Mouse (Mus musculus): ENCODE data around the gene Prm1.
A peak's percentile ranks its signal among the peaks of the same experiment; 100 is the strongest.
"Not testable (repeated sequence)": the region's sequence is repeated elsewhere in the genome, so short reads cannot be mapped to it uniquely, and the experiment has no call there.

Gene Prm1

DNA sequence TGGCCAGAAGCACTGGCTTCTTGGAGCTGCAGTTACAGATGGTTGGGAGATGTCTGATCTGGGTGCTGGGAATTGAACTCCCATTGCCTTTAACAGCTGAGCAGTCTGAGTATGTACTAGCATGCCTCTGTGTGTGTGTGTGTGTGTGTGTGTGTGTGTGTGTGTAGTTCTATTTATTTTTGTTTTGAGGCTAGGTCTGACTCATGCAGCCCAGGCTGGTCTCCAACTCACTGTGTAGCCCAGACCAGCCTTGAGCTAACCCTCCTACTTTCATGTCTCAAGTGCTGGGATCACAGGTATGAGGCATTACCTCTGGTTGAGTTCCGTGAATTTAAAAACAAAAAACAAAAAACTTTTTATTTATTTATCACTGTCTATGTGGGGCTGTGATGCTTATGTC is 18.9 kb upstream of the Prm1 start:
- DNase-seq (ENCODE audit: low spot score) = no peak

GRCm38 (mm10) chr16:10821387-10821786 is 15.7 kb upstream of the Prm1 start:
- no peak for DNase-seq (ENCODE audit: low spot score)

DNA sequence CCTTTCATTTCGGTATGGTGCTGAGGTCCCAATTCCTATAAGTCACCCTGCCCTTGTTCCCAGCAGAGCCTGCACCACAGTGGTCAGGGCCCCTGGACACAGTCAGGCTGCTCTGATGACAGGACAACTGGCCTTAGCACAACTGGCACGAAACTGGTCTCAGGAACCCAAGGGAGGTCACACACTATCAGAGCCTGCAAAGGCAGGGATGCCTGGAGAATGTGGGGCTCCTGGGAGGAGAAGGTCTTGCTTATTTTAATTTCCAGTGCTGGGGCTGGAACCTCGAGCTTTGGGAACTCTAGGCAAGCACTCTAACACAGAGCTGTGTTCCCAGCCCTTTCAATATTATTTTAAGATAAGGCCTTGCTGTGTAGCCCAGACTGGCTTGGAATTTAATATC is 14.3 kb upstream of the Prm1 start:
- no peak for DNase-seq (ENCODE audit: low spot score)

DNA sequence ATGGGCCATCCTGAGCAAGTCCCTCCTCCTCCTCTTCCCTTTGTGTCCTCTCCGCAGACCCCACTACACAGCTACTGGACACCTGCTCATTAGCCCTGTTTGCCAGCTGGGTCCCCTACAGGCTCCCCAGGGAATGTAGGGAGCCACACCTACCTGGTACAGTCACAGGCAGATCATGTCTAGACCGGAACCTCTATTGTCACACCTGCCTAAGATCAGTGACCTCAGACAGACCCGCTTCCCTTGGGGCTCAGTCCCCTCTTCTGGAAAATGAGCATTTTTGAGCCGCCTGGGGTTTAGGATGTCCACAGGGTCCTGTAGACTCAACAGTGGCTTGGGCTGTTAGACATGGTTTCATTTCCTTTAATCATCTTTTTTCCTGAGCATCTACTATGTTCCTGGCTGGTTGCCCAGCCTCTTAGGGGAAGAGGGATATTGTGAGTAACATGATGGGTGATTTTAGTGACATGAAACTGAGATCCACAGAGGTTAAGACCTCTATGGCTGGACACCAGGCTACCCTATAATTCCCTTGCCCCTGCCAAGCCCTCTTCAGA is 13.0 kb upstream of the Prm1 start:
- DNase-seq (ENCODE audit: low spot score) = no peak

GRCm38 (mm10) chr16:10814864-10815263 is 9.2 kb upstream of the Prm1 start:
- no peak for DNase-seq (ENCODE audit: low spot score)

- no peak for DNase-seq (ENCODE audit: low spot score)
These were observed 8.1 kb upstream of the Prm1 start for GRCm38 (mm10) chr16:10813726-10814125.

- no peak for DNase-seq (ENCODE audit: low spot score)
These were observed 7.3 kb upstream of the Prm1 start, which contains the start of gene Gm11172 for GRCm38 (mm10) chr16:10812865-10813371. Gene Gm11172 (plus strand): TSS chr16:10812915.

GRCm38 (mm10) chr16:10810376-10810775 is 4.7 kb upstream of the Prm1 start:
- DNase-seq (ENCODE audit: low spot score) = no peak

GRCm38 (mm10) chr16:10802420-10802819 is 3.2 kb downstream of the Prm1 start:
- DNase-seq (ENCODE audit: low spot score) = not testable (repeated sequence)

DNA sequence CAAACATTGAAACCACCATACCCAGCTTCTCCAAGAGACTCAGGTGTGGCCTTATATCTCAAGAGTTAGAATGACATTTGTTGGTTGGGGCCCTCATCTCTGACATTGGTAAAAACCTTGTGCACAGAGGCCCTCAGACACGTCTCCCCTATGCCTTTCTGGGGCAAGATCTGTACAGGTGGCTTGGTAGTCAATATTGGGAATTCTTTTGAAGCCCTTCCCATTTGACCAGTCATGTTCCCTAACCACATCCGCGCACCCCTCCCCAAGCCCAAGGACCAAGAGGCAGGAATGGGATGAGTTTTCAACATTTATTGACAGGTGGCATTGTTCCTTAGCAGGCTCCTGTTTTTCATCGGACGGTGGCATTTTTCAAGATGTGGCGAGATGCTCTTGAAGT is 9.6 kb downstream of the Prm1 start, which contains the start of gene Prm2:
TSS of gene Prm2 (minus strand) at position 101 of the 400 bp plus-strand sequence.
- no peak for DNase-seq (ENCODE audit: low spot score)

- DNase-seq (ENCODE audit: low spot score) = no peak
These were observed 14.9 kb downstream of the Prm1 start, which contains the start of gene Prm3 for GRCm38 (mm10) chr16:10790702-10791101. Gene Prm3 (minus strand): TSS chr16:10790914.

DNA sequence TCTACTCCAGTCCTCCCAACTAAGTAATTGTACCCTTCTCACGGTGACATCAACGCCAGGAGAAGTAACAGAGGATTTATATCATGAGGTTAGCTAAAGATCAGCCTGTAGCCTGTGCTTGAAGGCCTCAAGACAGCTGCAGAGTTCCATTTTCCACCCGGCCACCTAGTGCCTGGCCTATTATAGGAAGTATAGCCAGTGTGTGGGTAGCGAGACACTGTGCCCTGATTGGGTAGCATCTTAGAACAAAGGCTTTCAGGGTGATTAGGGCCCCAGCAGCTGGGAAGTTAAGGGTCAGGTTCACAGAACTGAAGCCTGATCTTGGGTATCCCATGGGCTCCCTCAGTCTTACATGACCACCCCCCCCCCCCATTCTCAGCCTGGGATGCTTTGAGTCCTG is 16.8 kb downstream of the Prm1 start:
- DNase-seq (ENCODE audit: low spot score) = no peak

- DNase-seq (ENCODE audit: low spot score) = no peak
These were observed 17.4 kb downstream of the Prm1 start, which contains the start of gene Tnp2 for GRCm38 (mm10) chr16:10788271-10788670. Gene Tnp2 (minus strand): TSS chr16:10788660.

DNA sequence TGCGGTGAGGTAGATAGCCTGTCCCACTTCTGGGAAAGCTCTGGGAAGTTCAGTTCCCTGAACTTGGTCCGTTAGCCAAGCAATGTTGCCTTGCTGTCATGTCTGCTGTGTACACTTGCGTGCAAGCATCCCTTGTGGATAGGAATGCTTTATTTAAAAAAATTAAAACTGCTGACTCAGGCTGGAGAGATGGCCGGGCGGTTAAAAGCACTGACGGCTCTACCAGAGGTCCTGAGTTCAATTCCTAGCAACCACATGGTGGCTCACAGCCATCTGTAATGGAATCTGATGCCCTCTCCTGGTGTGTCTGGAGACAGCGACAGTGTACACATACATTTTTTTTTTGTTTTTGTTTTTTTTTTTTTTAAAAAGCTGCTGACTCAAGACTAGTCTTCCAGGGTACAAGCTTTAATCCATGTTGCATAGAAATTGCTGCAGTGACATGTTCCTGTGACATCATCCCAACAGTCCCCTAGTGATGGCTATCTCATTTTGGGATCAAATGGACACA is 18.0 kb downstream of the Prm1 start:
- DNase-seq (ENCODE audit: low spot score) = no peak

- DNase-seq (ENCODE audit: low spot score) = no peak
These were observed 18.7 kb downstream of the Prm1 start for GRCm38 (mm10) chr16:10786782-10787547.

DNA sequence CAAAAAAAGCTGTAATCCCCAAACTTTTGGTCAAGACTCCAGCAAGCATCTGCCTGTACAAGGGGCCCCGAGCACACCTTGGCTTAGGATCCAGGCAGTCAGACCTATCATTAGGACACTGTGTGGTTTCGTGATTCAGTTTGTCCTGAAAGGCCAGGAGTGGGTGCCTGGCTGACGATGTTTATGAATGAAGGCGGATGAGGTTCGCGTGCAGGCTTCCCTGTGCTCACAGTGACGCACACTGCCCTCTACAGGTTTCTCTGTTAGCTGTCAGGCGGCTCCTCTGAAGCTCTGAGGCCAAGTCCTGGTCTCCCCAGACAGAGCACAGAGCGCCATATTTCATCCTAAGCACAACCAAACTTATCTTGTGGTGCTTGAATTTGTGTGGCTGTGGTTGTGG is 19.4 kb downstream of the Prm1 start:
- DNase-seq (ENCODE audit: low spot score) = peak; percentile 85

DNA sequence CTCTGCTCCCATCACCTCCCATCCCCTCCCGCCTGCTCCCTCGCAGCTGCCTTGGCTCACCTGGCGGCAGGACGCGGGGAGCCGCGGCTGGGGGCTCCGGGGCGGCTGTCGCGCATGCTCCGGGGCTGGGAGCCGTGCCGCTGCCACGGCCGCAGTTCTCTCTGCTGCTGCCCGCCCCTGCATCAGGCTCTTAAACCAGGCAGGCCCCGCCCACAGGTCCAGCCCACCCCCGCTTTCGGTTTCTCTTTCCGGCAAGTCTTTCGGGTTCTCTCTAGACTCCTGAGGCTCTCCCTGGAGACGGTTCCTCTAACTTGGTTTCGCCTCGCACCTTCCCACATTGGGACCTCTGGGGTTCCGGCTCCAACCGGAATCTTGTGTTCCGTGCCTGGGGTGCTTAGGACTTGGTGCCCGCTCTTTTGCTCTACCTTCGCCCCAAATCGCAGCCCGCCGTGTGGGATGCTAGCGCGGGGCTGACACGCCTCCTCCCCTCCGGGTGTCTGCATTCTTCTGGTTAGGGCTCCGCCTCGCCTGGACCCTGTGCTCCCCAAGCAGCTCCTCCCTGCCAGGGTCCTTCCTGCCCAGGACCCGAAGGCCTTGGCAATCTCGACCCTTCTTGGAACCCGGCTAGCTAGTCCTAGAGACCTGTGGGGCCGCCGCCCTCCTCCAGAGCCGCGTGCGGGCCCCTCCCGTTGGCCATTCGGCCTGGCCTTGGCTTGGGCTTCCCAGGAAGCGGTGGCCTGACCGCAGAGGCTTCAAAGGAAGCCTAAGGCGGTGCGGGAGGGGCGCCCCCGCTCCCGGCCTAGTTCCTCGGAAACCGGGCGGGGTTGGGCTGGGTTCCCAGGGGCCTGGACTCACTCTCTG is 20.0 kb downstream of the Prm1 start, which contains the start of gene Socs1:
TSS of gene Socs1 (minus strand) at position 166 of the 861 bp plus-strand sequence.
- peak; percentile 88 for DNase-seq (ENCODE audit: low spot score)

DNA sequence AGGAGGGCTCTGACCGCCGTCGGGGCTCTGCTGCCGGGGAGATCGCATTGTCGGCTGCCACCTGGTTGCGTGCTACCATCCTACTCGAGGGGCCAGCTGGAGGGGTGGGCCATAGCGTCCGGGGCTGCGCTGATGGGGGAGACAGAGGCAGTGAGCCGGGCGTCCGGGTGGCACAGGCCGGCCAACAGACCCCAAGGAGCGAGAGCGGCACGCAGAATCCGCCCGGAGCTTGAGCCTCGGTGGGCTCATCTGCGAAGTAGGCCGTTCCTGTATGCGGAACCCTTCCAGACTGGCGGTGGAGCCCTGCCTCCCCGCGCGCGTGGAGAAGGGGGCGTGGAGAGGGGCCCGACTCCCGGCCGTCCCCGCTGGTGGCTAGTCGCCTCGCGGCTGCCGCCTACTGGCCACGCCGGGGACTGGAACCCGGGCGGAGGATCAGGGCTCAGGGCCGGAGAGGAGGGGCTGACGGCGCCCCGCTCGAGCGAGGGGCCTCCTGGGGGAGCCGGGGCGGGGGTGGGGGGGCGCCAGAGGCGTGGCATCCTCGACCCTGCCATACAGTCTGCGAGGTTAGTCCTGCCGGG is 20.8 kb downstream of the Prm1 start:
- peak; percentile 89 for DNase-seq (ENCODE audit: low spot score)

- DNase-seq (ENCODE audit: low spot score) = no peak
These were observed 21.5 kb downstream of the Prm1 start for GRCm38 (mm10) chr16:10783883-10784792.

GRCm38 (mm10) chr16:10783451-10783850 is 22.2 kb downstream of the Prm1 start:
- DNase-seq (ENCODE audit: low spot score) = no peak

GRCm38 (mm10) chr16:10783152-10783434 is 22.5 kb downstream of the Prm1 start:
- DNase-seq (ENCODE audit: low spot score) = no peak
